Mouse (Mus musculus) heart, postnatal 10 days (tissue): ENCODE measurements around the gene Upk3a. TPM values are rescaled to one million over a fixed set of nuclear protein-coding genes. Genes with fewer than 3 reads are reported as not detected.
"Not testable (repeated sequence)": the region's sequence is repeated elsewhere in the genome, so short reads cannot be mapped to it uniquely, and the experiment has no call there.

Experiments used
- DNase-seq, 2 experiments: peaks; one replicate each; pipeline ENCODE4 v3.0.0; 2021
- intact Hi-C: fragments of 180-260 bp; cut with DNase I; formaldehyde crosslinking; loops from one replicate; pipeline ENCODE4 v1.15.1; 2025
- total RNA-seq, 2 experiments: library from RNA; stranded (reverse); gene quantifications; 2 replicates each; pipeline ENCODE4 v1.2.3; 2021

Gene Upk3a
- total RNA-seq, 2 experiments from 2014 or later = not detected

GRCm38 (mm10) chr15:84997768-84998454 lies 19.0 kb upstream of the Upk3a start:
- intact Hi-C loops = loop anchor here (5.0 kb wide), 1 partner anchor 241 kb away; no protein-coding TSS in a partner anchor

GRCm38 (mm10) chr15:84999911-85000310 lies 17.0 kb upstream of the Upk3a start:
- intact Hi-C loops = loop anchor here (5.0 kb wide), 1 partner anchor 243 kb away; no protein-coding TSS in a partner anchor
- no peak for DNase-seq

More at GRCm38 (mm10) chr15:84997768-84998454, 19.0 kb upstream of the Upk3a start:
- DNase-seq = no peak

- intact Hi-C loops = loop anchor here (1.0 kb wide), 2 partner anchors 41 to 69 kb away; no protein-coding TSS in a partner anchor
- DNase-seq = peak; percentile 84 to 89
Measured at GRCm38 (mm10) chr15:85000984-85001982, 15.7 kb upstream of the Upk3a start.

- no peak for DNase-seq
- intact Hi-C loops = no loop called here
Measured at GRCm38 (mm10) chr15:85009666-85010065, 7.3 kb upstream of the Upk3a start.

- intact Hi-C loops = no loop called here
- DNase-seq = no peak
Measured at GRCm38 (mm10) chr15:85011895-85012661, 4.9 kb upstream of the Upk3a start.

- intact Hi-C loops = no loop called here
- DNase-seq = peak; percentile 42 to 47
Measured at GRCm38 (mm10) chr15:85012662-85013054, 4.3 kb upstream of the Upk3a start.

- intact Hi-C loops = no loop called here
- no peak for DNase-seq
Measured at GRCm38 (mm10) chr15:85015771-85016170, 1.2 kb upstream of the Upk3a start.

- peak; percentile 29 to 30 for DNase-seq
Measured at GRCm38 (mm10) chr15:85022211-85022610, 5.3 kb downstream of the Upk3a start.

GRCm38 (mm10) chr15:85026197-85026596 lies 9.3 kb downstream of the Upk3a start:
- no peak for DNase-seq
- intact Hi-C loops = no loop called here

More at GRCm38 (mm10) chr15:85022211-85022610, 5.3 kb downstream of the Upk3a start:
- intact Hi-C loops = no loop called here

- intact Hi-C loops = no loop called here
- no peak for DNase-seq
Measured at GRCm38 (mm10) chr15:85027740-85028139, 10.8 kb downstream of the Upk3a start.

- DNase-seq, intact Hi-C loops: not testable (repeated sequence)
Measured at GRCm38 (mm10) chr15:85028648-85029047, 11.7 kb downstream of the Upk3a start, which contains the start of gene Fam118a. Fam118a (plus strand) TSS chr15:85028948.

GRCm38 (mm10) chr15:85030643-85031042 lies 13.7 kb downstream of the Upk3a start:
- intact Hi-C loops, DNase-seq: not testable (repeated sequence)

GRCm38 (mm10) chr15:85031866-85032265 lies 14.9 kb downstream of the Upk3a start:
- intact Hi-C loops = no loop called here

GRCm38 (mm10) chr15:85033916-85034315 lies 17.0 kb downstream of the Upk3a start:
- intact Hi-C loops, DNase-seq: not testable (repeated sequence)

More at GRCm38 (mm10) chr15:85031866-85032265, 14.9 kb downstream of the Upk3a start:
- peak; percentile 26 to 36 for DNase-seq

- intact Hi-C loops = no loop called here
- DNase-seq = peak; percentile 98 to 99
Measured at GRCm38 (mm10) chr15:85036566-85037342, 19.8 kb downstream of the Upk3a start.

GRCm38 (mm10) chr15:85037343-85037690 lies 20.4 kb downstream of the Upk3a start:
- intact Hi-C loops = no loop called here

GRCm38 (mm10) chr15:85041546-85042225 lies 24.7 kb downstream of the Upk3a start:
- intact Hi-C loops = loop anchor here (1.0 kb wide), 1 partner anchor 40 kb away; no protein-coding TSS in a partner anchor
- DNase-seq = peak in 1 of 2 experiments; percentile 18

More at GRCm38 (mm10) chr15:85037343-85037690, 20.4 kb downstream of the Upk3a start:
- DNase-seq = no peak

GRCm38 (mm10) chr15:85042361-85042954 lies 25.5 kb downstream of the Upk3a start:
- intact Hi-C loops = loop anchor here (1.0 kb wide), 1 partner anchor 41 kb away; no protein-coding TSS in a partner anchor

More at GRCm38 (mm10) chr15:85042361-85042954, 25.5 kb downstream of the Upk3a start:
- peak; percentile 85 for DNase-seq
